Mouse (Mus musculus) bone marrow macrophage, adult 2 months (primary cell): ENCODE results near the gene Ddx42. TPM values are rescaled to one million over a fixed set of nuclear protein-coding genes. Genes with fewer than 3 reads are reported as not detected.
"Not testable (repeated sequence)": the region's sequence is repeated elsewhere in the genome, so short reads cannot be mapped to it uniquely, and the experiment has no call there.

ENCODE experiments used
- H3K27ac ChIP-seq: 2 replicates; pipeline ENCODE4 v1.5.1; 2012; ENCODE audit warnings: low read depth, low read length; ENCODE audit not compliant: insufficient read depth
- H3K4me1 ChIP-seq: 2 replicates; pipeline ENCODE4 v1.6.1; 2012; ENCODE audit warnings: low read length; ENCODE audit not compliant: control insufficient read depth, insufficient read depth
- H3K4me3 ChIP-seq: 2 replicates; pipeline ENCODE4 v1.5.1; 2012; ENCODE audit warnings: mild to moderate bottlenecking, low read length, moderate library complexity; ENCODE audit not compliant: insufficient read depth
- CTCF ChIP-seq: IDR thresholded peaks from 2 replicates; pipeline ENCODE4 v1.5.1; 2012; ENCODE audit warnings: low read depth, mild to moderate bottlenecking, low read length, moderate library complexity
- POLR2A ChIP-seq: IDR thresholded peaks from 2 replicates; pipeline ENCODE4 v1.6.1; 2012; ENCODE audit warnings: mild to moderate bottlenecking, low read depth, low read length, borderline replicate concordance
- polyA plus RNA-seq: library from polyadenylated mRNA; stranded (reverse); fragments of >200 nt; gene quantifications from 2 replicates; pipeline ENCODE4 v1.2.4, GENCODE M21; 2012; ENCODE audit not compliant: missing spikeins, insufficient read depth, insufficient read length

Ddx42 gene
- polyA plus RNA-seq, 1 experiment: 42.8 TPM

DNA sequence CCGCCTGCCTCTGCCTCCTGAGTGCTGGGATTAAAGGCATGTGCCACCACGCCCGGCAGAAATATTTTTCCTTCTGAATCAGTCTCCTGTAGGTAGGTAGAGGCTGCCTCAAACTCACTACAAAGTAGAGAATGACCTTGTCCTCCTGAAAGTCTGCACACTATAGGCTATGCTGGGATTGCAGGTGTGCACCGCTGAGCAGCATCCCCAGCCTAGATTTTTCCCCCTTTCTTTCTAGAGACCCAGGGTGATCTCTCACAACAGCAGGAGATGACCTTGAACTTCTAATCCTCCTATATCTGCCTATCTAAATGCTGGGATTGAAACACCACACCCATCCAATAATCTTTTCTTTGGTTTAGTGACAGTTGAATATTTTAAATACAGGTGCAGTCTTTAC is 29.4 kb upstream of the Ddx42 start:
- Histone ChIP-seq H3K27ac (no peak overlapping the region), H3K4me3 (no peak overlapping the region), H3K4me1 (peaks cover 8% of the 10 kb centered on the region; the same call in 1 of the 2 replicates)
- TF ChIP-seq CTCF: no peak
- no peak for TF ChIP-seq POLR2A

DNA sequence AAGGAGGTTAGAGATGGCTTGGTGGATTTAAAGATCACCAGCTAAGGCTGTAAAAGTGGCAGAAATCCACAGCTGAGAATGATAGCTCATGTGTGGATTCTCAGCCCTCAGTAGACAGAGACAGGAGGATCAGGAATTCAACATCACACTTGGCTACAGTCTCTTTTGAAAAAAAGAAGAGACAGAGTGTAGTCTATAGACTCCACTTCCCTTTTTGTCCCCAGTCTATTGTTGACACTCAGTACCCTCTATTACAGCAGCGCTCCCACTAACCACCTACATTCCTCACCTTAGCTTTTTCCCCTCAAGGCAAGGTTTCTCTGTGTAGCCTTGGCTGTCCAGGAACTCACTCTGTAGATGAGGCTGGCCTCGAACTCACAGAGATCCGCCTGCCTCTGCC is 25.0 kb upstream of the Ddx42 start:
- Histone ChIP-seq H3K4me3 (no peak overlapping the region), H3K27ac (no peak overlapping the region), H3K4me1 (peaks cover 13% of the 10 kb centered on the region; the same call in 1 of the 2 replicates)
- TF ChIP-seq CTCF (no peak), POLR2A (no peak)

DNA sequence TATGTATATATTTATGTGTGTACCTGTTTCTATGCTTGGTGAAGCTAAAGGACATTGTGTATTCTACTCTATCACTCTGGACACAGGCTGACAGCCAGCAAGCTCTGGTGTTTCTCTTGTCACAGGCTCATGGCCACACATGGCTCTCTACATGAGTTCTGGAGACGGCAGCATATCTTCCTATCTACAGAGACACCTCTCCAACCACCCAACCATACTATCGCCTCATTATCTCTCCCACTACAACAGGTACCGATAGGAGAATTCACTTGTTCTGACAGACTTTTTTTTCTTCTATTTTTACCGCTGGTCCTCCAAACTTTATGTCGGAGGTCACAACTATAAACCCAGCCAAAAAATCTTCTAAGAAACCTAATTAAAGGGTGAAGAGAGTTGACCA is 24.5 kb upstream of the Ddx42 start:
- Histone ChIP-seq H3K4me3 (peak overlapping the region; percentile 65), H3K4me1 (peaks cover 13% of the 10 kb centered on the region; the same call in 1 of the 2 replicates), H3K27ac (no peak overlapping the region)
- TF ChIP-seq POLR2A (no peak), CTCF (no peak)

DNA sequence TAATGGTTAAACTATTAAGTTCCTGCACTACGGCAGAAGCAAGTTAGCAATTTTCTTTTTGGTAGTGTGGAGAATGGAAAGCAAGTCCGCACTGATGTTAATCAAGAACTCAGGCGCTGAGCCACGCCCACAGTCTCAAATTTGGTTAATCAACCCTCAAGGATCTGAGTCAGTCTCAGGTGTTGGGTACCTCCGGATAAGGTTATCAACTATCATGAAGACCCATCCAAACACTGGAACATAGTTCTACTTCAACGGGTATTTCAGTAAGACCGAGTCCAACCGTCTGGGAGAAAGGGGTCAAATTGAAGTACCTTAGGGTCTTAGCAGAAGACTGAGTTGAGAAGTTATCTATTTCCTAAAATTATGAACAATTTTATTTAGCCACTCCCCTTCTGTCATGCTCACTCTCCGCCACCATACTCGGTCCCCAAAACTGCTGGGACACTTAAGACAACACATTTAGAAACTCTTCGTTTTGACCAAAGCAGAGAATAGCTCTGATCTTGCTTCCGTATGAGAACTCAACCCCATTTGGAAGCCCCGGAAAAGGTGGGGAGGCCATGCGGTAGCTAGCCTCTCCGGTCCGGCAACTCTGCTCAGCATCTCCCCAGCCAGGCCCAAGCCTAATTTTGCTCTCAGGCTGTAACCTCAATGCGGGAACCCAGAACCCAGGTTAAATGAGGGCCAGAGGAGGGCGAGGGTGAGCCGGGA is 23.9 kb upstream of the Ddx42 start:
- peaks cover 13% of the 10 kb centered on the region; the same call in 1 of the 2 replicates for H3K4me1 ChIP-seq

DNA sequence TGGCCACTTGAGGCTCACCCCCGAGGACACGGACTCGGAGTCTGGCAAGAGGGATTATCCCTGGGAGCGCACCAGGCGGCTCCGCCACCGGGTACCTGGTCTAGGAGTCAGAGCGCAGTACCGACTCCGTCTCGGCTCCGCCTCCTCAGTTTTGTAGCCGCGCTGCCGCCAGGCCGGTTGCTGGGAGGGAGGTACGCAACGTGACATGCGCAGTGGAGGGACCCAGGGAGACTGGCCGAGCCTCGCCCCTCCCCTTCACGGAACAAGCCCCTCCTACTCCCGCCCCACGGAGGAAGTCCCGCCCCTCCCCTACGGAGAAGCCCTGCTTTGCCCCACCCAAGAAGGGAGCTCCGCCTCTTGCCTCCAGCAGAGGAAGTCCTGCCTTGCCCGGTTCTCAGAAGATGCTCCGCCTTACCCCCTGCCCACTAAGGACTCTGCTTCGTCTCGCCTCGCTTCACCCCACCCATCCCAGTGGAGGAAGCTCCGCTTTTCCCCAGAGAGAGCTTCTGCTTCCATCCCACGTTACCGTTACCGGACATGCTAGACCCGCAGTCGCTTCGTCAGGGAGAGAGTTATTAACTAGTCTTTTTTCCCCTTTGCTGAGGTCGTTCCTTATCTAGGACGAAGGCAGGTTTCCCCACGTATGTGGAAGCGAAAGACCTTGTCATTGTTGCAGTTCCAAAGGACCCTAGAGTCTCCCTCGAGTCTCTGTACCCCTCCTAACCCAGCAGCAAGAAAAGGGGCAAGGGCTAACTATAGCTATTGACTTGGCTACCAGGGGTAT is 23.2 kb upstream of the Ddx42 start:
- no peak for TF ChIP-seq CTCF
- no peak for TF ChIP-seq POLR2A
- peaks cover 13% of the 10 kb centered on the region; the same call in 1 of the 2 replicates for H3K4me1 ChIP-seq
- H3K4me3 ChIP-seq: peak overlapping the region; percentile 65
- H3K27ac ChIP-seq: peak overlapping the region; percentile 78

More for the DNA sequence above, 23.9 kb upstream of the Ddx42 start:
- Histone ChIP-seq H3K4me3 (peak overlapping the region; percentile 65), H3K27ac (peak overlapping the region; percentile 50)
- TF ChIP-seq POLR2A (no peak; the same call in 1 of the 2 replicates), CTCF (0 out of 2 replicates have a peak, but pooled peaks have one; percentile 16)

DNA sequence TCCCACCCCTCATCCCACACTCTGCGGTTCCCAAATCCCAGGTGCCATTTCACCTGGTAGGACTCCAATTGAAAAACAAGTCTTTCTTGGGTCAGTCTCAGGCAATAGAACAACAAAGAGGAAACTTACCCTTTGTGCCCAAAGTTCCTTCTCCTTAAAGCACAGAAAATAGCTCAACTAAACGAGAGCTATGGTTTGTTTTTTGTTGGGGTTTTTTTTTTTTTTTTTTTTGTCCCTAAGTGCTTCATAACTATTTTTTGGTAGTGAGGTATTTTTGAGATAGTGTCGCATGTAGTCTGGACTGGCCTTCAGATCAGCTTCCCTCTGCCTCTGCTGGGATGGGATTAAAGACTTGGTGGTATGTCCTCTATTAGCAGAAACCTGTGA is 22.6 kb upstream of the Ddx42 start:
- H3K4me3 ChIP-seq: peak overlapping the region; percentile 63
- TF ChIP-seq POLR2A (no peak), CTCF (no peak)
- H3K4me1 ChIP-seq: peaks cover 13% of the 10 kb centered on the region; the same call in 1 of the 2 replicates
- peak overlapping the region; percentile 78 for H3K27ac ChIP-seq

DNA sequence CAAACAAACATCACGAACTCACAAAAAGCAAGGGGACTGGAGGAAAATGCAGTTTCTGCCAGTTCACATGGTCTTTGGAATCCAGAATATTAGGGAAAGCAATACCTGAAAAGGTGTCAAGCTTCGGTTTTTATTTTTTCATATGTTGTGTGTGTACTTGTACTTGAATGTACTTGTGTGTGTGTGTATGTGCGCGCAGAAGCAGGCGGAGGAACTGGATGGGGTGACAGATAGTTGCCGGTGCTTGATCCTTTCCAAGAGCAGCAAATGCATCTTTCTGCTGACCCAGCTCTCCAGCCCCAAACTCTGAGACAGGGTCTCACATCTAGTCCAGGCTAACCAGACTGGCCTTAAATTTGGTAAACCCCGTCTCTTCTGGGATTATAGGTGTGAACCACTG is 21.8 kb upstream of the Ddx42 start:
- peaks cover 13% of the 10 kb centered on the region; the same call in 1 of the 2 replicates for H3K4me1 ChIP-seq
- H3K4me3 ChIP-seq: no peak overlapping the region
- no peak for TF ChIP-seq CTCF
- no peak for TF ChIP-seq POLR2A
- H3K27ac ChIP-seq: no peak overlapping the region

DNA sequence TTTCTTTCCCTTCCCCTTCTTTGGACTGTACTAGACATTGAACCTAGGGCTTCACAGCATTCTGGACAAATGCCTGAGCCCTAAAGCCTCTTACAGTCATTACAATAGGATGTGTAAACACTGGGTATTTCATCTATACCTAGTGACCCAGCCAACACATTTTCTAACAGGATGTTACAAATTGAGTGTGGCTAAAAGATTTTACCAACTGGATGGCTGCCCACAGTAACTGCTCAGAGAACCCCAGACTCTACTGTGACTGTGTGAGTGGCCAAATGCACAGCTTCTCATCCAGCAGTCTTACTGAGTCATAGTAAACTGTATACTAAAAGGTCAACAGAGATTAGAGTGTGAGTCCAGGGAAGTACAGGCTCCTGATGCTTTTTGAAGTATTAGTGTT is 21.4 kb upstream of the Ddx42 start:
- H3K27ac ChIP-seq: no peak overlapping the region

DNA sequence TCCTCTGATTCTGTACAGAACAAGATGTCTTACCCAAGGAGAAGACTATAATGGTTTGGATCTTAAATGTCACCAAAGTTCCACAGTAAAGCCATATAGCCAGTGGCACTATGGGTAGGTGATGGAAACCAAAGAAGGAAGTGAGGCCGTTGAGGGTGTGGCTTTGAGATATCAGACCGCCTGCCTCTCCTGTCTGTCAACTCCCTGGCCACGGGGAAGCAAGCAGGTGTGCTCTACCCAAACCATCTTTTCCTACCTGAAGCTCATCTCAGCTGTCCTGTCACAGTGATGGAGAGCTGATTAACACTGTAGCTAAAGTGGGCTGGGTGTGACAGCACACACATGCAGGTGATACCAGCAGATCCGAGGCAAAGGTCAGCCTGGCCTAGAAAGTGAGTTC is 18.4 kb upstream of the Ddx42 start:
- Histone ChIP-seq H3K4me1 (peaks cover 17% of the 10 kb centered on the region), H3K4me3 (no peak overlapping the region), H3K27ac (no peak overlapping the region)
- TF ChIP-seq CTCF (no peak), POLR2A (no peak)

More for the DNA sequence above, 21.4 kb upstream of the Ddx42 start:
- no peak for TF ChIP-seq CTCF
- TF ChIP-seq POLR2A: no peak
- no peak overlapping the region for H3K4me3 ChIP-seq
- peaks cover 13% of the 10 kb centered on the region; the same call in 1 of the 2 replicates for H3K4me1 ChIP-seq

DNA sequence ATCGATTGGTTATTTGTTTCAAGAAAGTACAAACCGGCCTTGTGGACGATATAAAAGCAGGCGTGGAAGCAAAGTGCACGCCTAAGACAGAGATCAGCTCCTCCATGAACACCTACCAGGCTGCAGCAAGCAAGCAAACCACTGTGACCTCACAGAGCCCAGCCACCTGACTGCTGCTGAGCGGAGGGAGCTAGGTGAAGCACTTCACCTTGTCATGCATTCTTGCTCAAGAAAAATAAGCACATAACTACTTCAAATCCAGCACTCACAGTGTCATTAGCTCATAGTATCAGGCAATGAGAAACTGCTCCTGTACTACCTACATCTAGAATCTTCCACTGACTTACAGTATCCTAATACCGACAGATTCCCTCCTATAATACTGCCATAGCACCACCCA is 16.7 kb upstream of the Ddx42 start:
- not testable (repeated sequence) for H3K4me3 ChIP-seq, H3K27ac ChIP-seq
- H3K4me1 ChIP-seq: peaks cover 13% of the 10 kb centered on the region
